Mouse (Mus musculus) heart, adult 2 months (tissue): Measurements from ENCODE around the gene Rgl1.

Source experiments
- CTCF ChIP-seq: fragments of 200-600 bp; IDR thresholded peaks from 2 replicates; pipeline ENCODE4 v1.8.1; 2022; ENCODE audit warnings: antibody characterized with exemption, mild to moderate bottlenecking, moderate library complexity
- EP300 ChIP-seq: fragments of 200-500 bp; IDR thresholded peaks from 2 replicates; pipeline ENCODE4 v1.6.1; 2011; ENCODE audit warnings: low read depth, low read length, control low read depth; ENCODE audit not compliant: insufficient read depth
- POLR2A ChIP-seq: fragments of 200-500 bp; IDR thresholded peaks from 2 replicates; pipeline ENCODE4 v1.6.1; 2011; ENCODE audit warnings: mild to moderate bottlenecking, low read depth, low read length, control low read depth; ENCODE audit not compliant: insufficient read depth

- TF ChIP-seq CTCF (peak; percentile 75), POLR2A (no peak), EP300 (no peak)
Measured at GRCm38 (mm10) chr1:152790254-152790653, 24.1 kb upstream of the Rgl1 start.
